Mouse (Mus musculus): ENCODE measurements around the gene Mapkbp1.
A peak's percentile ranks its signal among the peaks of the same experiment; 100 is the strongest.

Mapkbp1 gene

GRCm38 (mm10) chr2:120054771-120055552 is 82.5 kb downstream of the Mapkbp1 start:
- DNase-seq (ENCODE audit: low spot score in 2 of 2), result no peak

DNA sequence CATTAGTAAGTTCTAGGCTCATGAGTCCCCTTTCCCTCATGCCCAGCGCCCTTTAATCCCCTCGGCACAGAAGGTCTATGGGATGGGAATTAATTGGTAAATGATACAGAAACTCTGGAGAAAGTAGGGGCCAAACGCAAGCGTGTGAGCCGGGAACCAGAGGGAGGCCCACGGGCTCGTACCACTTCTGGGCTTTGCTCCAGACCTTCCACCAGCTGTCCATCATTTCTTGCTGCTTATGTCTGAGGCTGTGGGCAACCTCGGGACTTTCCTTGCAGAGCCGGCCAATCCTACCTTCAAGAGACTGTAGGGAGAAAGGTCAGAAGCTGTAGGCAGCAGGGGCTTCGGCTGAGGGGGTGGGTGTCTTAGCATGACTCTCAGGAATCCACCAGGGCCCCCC is 83.4 kb downstream of the Mapkbp1 start:
- no peak for DNase-seq (ENCODE audit: low spot score in 2 of 2)

- DNase-seq (ENCODE audit: low spot score in 2 of 2), result no peak
Measured at GRCm38 (mm10) chr2:120058818-120059217, 86.3 kb downstream of the Mapkbp1 start.

DNA sequence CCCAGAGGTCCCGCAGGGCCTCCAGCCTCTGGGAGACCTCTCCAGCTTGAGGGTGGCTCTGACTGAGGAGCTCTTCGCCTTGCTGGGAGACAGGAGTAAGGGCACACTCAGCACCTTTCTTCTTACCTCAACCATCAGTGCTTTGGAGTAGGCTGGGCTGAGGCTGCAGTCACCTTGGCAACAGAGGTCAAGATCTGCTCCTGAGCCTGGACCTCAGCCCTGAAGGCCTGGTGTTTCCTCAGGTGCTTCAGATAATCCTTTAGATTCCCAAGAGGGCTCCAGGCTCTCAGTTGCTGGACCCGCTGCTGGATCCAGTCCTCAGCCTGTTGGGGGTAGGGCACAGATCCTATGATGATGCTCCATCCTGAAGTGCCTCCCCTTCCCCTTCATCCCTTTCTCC is 87.0 kb downstream of the Mapkbp1 start:
- no peak for DNase-seq (ENCODE audit: low spot score in 2 of 2)

DNA sequence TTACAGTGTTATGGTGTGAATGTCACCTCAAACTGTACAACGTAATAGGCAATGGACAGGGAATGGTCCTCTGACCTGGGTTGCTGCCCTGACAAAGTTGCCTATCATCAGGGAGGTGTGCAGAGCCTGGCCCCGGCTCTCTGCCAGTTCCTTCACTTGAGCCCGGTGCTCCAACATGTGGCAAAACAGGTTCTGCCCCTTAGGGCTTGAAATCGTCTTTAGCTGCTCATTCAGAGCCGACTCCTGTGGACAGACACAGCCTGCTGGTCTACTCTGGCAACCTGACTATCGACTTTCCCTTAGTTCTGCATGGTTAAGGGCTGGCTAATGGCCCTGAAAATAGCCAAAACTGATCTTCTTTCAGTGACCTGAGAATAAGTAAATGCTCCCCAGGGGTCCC is 87.7 kb downstream of the Mapkbp1 start:
- no peak for DNase-seq (ENCODE audit: low spot score in 2 of 2)

DNA sequence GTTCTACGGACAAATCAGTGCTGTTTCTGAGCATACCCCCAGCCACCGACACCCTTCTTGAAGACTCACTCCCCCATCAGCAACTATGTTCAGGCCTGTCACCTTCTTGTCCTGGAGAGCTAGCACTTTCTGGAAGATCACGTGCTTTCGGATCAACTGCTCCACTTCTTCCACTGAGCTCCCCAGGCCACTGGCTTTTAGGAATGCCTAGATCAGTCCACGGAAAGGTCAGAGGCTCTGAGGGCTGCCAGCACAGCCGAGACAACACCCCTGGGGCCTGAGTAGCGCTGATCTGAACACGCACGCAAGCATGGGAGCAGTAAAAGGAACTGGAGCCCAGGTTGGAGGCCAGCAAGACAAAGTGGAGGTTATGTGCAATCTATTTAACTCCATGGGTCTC is 88.2 kb downstream of the Mapkbp1 start:
- DNase-seq (ENCODE audit: low spot score in 2 of 2), result no peak

DNA sequence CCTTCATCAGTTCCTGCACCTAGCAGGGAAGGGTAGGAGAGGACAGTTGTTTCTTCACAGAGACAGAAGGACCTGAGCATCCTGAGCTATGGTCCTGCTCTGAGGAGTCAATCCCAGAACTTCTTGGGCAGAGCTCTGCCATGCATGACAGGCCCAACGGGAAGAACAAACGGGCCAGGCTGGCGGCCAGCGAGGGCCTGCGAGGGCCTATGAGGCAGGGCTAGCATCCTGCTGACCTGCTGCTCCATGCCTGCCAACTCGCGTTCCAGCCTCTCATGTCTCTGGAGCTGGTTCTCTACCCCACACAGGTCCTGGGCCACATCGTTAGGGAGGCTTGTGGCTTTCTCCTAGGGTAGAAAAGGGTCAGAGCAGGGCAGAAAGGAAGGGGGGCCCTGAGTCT is 89.7 kb downstream of the Mapkbp1 start:
- DNase-seq (ENCODE audit: low spot score in 2 of 2), result no peak

- no peak for DNase-seq (ENCODE audit: low spot score in 2 of 2)
Measured at GRCm38 (mm10) chr2:120064639-120065038, 92.1 kb downstream of the Mapkbp1 start.

- no peak for DNase-seq (ENCODE audit: low spot score in 2 of 2)
Measured at GRCm38 (mm10) chr2:120065243-120065642, 92.7 kb downstream of the Mapkbp1 start.

DNA sequence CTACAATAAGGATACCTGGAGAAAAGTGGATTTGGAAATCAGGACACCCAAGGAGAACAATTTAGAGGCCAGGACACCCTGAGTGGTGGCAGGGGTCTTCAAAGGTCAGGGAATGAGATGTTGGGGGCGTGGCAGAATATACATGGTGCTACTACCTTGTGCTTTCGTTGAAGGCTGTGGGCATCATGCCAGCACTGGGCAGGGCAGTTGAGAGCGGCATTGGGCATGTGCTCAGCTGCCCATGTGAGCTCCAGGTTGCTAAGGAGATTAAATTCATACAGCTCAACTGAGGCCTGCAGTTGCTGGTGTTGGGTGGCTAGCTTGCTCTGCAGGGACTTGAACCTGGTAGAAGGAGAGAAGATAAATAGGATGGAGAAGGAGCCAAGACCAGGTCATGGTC is 93.7 kb downstream of the Mapkbp1 start:
- peak in 1 of 2 experiments; percentile 44 for DNase-seq (ENCODE audit: low spot score in 2 of 2)

DNA sequence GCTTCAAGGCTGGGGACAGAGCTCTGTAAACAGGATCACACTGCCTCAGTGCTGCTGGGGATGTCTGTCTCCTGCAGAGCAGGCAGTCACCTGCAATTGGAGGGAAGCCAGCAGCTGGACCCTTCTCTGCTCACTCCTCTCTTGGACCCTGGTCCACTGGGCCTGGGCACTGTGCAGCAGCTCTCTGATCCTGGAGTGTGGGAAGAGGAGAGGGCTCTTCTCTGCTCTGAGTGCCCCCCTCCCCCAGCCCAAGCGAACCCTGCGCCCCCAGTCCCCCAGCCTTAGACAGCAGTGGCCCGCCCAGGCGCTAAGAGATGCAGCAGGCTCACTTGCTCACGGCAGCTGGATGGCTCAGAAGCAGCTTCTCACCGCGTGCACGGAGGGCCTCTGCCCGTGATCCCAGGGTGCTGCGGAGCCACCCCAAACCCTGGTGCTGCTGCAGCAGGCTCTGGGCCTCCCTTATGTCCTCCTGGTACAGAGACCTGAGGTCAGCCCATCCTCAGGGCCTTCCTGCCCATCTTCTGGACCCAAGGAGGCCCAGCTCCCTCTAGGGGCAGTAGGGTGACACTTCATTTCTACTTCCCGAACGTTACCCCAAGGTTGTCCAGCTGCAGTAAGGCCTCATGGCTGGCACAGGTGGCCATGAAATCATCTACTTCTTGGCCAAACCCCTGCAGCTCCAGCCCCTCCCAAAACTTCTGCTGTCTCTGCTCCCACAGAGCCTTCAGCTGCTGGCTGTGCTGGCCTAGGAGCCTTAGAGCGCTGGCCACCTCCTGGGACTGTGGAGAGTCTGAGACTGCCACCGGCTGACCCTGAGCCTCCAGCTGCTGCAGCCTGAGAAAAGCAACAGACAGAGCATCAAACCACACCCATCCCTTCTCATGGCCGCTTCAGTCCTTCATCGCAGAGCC is 96.3 kb downstream of the Mapkbp1 start:
- peak in 1 of 2 experiments; percentile 47 for DNase-seq (ENCODE audit: low spot score in 2 of 2)

DNA sequence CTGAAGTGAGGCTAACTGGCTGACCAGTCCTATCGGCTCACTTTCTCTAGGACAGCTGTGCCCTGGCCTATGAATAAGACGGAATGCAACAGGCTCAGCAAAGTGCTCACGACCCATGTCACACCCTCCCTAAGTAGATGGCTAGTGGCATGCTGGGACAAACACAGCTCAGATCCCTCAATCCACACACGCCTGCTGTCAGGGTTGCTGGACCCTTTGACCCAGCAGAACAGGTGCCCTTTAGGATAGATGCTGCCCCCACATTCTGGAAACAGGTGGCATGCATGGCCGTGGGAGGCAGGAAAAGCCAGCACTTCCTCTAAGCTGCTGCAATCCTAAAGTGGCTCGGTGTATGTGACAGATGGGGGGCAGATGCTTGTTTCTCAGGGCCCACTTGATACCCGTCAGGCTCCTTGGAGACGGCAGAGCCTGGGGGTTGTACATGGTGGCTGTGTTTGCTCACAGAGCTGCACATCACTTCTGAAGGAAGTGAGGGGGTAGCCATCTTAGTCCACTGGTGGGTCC is 97.0 kb downstream of the Mapkbp1 start:
- DNase-seq (ENCODE audit: low spot score in 2 of 2), result peak; percentile 75 to 91

DNA sequence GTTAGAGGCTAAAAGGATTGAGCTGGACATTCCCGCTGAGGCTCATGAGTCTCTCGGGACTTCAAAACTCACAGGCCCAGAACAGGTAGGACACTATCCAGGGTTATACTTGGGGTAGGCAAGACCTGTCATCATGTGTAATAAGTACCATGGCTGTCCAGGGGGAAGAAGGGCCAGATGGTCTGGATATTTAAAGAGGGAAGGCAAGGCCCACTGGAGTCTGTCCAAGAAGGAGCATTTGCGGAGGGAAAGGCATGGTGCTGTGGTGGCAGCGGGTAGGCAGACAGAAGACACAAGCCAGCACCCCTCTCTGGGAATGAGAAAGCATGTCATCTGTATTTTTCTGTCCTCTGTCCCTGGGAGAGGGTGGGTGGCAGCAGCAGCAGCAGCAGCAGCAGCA is 101.6 kb downstream of the Mapkbp1 start:
- no peak for DNase-seq (ENCODE audit: low spot score in 2 of 2)

DNA sequence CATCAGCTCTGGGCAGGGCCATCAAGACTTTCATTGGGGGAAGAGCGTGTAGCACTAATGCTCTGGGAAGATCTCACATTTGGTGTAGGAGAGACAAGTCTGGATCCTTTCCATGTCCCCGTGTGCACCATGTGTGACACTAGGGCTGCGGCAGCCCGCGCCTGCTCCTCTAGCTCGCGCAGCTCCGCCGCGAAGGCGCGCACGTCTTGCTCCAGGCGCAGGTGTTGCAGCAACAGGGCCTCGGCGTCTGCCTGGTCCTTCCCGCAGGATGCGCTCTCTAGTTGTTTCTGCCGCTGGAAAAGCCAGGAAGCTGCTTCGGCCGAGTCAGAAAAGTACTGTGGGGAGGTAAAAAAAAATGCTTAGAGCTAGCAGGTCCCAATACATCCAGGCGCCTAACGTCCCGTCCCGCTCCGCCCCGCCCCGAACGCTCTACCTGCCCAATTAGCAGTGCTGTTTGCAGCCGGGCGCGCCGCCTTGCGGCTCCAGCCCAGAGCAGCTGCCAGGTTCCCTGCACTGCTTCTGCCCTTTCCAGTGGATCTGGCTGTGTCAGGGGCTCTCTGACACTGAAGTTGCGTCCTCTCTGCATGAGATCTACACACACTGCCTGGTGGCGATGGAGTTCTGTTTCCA is 103.7 kb downstream of the Mapkbp1 start:
- peak; percentile 48 to 60 for DNase-seq (ENCODE audit: low spot score in 2 of 2)

Data from right cerebral cortex, postnatal 10 days (tissue).